Mouse (Mus musculus) right cerebral cortex, postnatal 36 days (tissue): ENCODE measurements at regions not wholly inside any gene's neighbourhood (a gene's known extent, or its start where the extent isn't known, plus 50 kb on each side); places are given as distances from the start of the nearest gene placed in this dataset.

Experiments
- DNase-seq, 2 experiments: peaks; one replicate each; pipeline ENCODE4 v3.0.0; 2022; ENCODE audit warnings: low spot score in 2 of 2, mixed read lengths in 1 of 2

- no peak for DNase-seq
Observed at GRCm38 (mm10) chr8:30797341-30797740, 2631.2 kb upstream of the 5930422O12Rik start.

- DNase-seq = no peak
Observed at GRCm38 (mm10) chr8:30817028-30817427, 2611.5 kb upstream of the 5930422O12Rik start.

DNA sequence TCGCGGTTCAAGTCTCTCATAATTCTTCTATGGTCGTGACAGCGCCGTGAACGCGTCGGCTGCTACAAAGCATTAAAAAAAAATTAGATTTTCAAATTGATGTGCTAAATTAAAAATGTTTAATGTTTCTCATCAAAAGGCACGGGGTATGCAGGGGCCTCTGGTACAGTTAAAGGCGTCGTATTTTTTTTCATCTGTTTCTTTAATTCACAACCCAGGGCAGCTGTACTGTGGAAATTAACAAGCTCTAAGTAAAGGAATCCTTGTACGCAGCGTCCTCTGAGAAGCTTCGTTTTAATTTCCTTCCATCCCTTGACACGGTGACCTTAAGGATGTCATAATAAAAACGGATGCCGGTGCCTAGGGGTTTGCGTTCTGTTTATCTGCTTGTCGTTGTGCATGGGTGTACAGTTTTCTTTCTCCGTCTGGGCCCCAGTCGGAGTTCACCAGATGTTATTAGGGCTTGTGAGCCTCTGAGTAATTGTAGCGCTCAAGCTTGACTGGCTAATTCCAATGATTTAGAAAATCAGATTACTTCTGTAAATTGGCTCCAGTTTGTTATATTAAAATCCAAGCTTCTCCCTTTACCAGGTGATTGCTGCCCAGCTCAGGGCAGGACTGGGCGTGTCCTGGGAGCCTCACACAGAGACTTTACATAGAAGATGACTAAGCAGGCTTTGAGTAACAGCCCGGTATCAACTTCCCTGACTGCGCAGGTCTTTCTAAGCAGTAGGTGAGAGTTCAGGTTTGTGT lies 2605.5 kb upstream of the 5930422O12Rik start:
- DNase-seq = no peak

GRCm38 (mm10) chr8:30823588-30823938 lies 2604.9 kb upstream of the 5930422O12Rik start:
- DNase-seq = no peak

- no peak for DNase-seq
Observed at GRCm38 (mm10) chr8:30826021-30826420, 2602.5 kb upstream of the 5930422O12Rik start.

- no peak for DNase-seq
Observed at GRCm38 (mm10) chr8:30838056-30838455, 2590.5 kb upstream of the 5930422O12Rik start.

GRCm38 (mm10) chr8:30840064-30840463 lies 2588.4 kb upstream of the 5930422O12Rik start:
- DNase-seq = peak; percentile 24 to 35

GRCm38 (mm10) chr8:30863017-30863416 lies 2565.5 kb upstream of the 5930422O12Rik start:
- DNase-seq = no peak

DNA sequence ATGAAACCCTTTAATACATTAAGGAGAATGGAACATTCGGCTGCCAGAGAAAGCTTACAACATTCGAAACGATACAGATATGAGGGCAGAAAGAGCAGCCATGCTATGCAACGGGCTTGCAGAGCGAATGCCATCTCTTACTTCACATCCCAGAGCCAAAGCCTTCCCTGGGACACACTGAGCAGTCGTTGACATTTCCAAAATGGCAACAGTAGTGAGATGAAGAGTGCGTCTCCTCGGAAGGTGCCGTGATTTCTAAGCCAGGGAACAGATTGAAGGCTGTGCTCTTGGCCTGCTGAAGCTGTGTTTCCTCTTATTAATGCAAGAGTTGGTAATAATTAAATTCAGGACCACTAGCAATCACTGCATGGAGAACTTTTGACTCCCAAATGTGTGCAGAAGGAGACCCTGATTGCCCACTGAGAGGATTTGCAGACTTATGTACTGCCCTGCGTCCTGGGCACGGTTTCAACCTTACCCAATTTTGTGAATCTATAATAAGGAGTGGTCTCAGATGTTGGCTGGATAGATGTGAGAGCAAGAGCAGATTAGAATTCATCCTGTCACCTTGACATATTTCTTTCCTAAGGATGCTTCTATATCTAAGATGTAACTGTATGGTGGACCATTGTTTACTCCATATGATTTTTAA lies 2522.3 kb upstream of the 5930422O12Rik start:
- DNase-seq = no peak

DNA sequence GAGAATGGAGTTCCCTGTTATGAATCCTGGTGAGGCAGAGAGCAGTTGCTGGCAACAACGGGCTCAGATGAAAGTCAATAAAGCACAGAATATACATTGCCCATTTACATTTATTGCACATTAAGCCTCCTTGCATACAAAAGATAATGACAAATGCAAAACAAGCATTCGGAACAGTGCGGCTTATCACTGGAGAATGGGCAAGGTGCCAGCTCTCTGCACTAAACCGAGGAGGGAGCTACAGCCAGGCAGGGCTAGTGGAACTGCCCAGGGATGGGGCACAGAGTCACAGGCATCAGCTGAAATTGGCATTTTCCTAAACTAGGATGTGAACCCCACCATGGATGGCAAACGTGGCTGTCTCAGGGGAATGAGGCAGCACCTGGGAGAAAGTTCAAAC lies 2514.8 kb upstream of the 5930422O12Rik start:
- no peak for DNase-seq

- DNase-seq = no peak
Observed at GRCm38 (mm10) chr8:30915127-30915526, 2513.4 kb upstream of the 5930422O12Rik start.

- DNase-seq = peak; percentile 14 to 27
Observed at GRCm38 (mm10) chr8:30915601-30916171, 2512.8 kb upstream of the 5930422O12Rik start.

DNA sequence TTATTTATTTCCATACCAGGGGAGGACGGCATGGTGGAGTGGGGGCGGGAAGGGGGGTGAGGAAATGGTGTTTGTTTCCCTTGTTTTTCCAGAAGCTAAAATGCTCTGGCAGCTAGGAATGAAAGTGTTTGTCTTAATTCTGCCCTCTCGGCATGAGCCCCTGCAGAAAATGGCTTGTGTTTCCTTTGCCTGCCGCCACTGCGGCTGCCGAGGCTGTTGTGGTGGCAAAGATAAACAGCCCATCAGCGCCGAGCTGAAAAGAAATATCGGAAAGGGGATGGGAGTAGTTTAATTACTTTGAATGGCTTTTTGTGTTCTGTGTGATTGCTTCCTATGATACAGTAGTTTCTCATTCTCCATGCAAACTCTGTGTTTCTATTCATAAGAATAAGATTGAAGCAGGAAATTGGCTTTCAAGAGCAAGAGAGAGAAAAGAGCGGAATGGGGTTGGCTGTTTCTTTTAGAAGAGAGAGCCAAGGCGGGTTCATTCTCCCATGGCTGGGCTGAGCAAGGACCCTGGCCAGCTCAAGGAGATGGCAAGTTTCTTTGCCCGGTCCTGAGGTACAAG lies 2512.2 kb upstream of the 5930422O12Rik start:
- no peak for DNase-seq

DNA sequence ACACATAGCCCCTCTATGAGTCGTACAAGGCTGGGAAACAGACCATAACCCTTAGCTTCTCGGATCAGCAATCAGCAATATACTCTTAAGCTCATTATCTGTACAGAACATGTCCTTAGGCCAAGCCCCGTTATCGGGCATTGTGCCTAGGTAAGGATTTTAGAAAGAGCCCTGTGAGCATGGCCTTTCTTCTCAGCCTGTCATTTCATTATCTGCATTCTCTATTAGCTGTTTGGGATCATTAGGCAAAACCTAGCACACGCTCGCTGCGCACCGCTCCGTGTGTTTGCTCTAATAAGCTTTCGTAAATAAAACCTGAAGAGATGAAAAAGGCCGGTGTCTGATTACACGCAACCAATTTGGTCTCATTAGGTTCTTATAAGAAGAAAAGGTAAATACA lies 2507.1 kb upstream of the 5930422O12Rik start:
- no peak for DNase-seq

DNA sequence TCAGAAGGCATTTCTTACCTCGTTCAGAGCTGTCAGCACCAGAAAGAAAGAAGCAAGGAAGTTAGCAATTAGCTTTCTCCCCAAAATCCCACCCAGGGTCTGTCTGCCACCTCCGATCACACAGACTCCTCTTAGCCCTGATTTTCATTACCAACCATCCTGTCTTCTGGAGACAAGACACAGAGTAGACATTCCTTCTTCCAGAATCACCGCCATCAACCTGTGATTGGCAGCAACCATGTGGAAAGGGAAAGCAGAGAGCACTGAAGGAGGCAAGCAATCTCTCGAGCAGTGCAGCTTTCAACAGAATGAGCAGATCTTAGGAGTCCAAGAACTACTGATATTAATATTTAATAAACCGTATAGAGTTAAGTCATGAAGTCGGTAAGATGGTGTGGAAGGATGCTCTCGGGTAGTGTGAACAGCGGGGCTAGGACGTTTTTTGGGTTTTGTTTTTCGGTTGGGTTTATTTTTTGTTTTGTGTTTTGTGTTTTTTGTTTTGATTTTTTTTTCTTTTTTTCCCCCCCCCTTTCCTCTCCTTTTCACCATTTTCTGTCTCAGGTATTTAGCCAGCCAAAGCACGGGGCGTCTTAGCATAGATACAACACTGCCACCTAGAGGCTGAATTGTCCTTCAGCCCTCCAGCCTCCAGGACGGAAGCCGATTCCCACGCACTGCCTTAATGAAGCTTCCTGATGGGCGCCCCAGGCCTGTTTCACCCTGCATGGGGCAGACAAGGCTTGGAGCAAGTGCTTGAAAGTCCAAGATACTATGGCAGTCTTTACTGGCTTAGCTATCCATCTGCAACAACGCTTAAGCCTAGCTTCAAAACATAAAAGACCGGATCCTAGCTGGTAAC lies 2505.0 kb upstream of the 5930422O12Rik start:
- DNase-seq = peak; percentile 53 to 62

DNA sequence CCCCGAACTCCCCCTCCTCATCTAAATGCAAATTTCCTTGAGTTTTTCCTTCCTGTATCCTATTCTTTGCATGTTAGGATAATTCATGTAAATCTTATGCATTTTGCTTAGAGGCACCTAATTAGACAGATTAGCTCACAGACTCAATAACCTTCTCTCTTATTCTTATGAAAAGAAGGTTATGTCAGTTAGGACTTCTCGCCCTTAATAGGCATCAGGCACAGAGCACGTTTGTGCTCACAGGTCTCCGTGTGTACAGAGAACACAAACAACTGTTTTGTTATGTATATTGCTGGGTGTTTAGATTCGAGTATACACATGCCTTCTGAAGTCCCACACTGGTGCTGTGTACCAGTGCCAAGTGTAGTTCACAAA lies 2504.4 kb upstream of the 5930422O12Rik start:
- DNase-seq = no peak

GRCm38 (mm10) chr8:30924656-30925055 lies 2503.9 kb upstream of the 5930422O12Rik start:
- DNase-seq = no peak

GRCm38 (mm10) chr8:30937449-30938075 lies 2490.9 kb upstream of the 5930422O12Rik start:
- DNase-seq = no peak

- no peak for DNase-seq
Observed at GRCm38 (mm10) chr8:30940901-30941300, 2487.6 kb upstream of the 5930422O12Rik start.

DNA sequence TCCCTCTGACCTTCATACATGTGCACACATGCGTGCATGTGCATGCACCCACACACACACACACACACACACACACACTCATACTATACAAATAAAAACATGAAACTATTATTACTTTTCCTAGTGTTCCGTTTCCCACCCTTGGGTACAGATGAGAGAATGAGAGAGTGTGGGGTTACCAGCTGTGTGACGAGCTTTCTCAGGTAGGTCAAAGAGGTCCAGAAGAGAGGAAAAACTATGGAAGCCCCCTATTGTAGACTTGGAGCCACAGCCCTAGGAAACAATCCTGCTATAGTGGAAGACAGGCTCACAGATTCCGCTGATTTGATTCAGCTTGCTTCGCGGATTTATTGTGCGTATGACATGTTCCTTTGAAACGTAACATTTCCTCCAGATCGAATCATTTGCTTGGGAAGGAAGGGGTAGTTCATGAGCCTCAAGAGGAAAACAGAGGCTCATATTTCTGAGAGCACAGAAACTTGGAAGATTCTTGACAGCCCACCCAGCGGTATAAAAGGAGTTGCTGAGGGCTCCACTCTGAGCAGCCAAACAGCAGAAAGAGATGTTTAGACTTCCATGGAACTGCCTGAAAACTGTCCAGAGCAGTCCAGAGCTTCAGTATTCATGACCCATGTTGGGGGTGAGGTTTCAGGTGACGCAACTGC lies 2486.9 kb upstream of the 5930422O12Rik start:
- DNase-seq = no peak
